Mouse (Mus musculus) monocyte, adult 5-6 weeks (primary cell): ENCODE measurements around the gene 6030458C11Rik. TPM values are rescaled to one million over a fixed set of nuclear protein-coding genes. Genes with fewer than 3 reads are reported as not detected.
"Not testable (repeated sequence)": the region's sequence is repeated elsewhere in the genome, so short reads cannot be mapped to it uniquely, and the experiment has no call there.

Experiments
- ATAC-seq: fragments of 153-309, 156-312 bp; replicated peaks from 2 replicates; pipeline ENCODE4 v1.8.0; 2017; ENCODE audit warnings: mild to moderate bottlenecking; ENCODE audit not compliant: low TSS enrichment, insufficient number of reproducible peaks, severe bottlenecking, poor library complexity, low FRiP score
- total RNA-seq: library from RNA; stranded (forward); fragments of 200-1000, 200-491, 200-594 nt; gene quantifications from 3 replicates; pipeline ENCODE4 v1.2.3, GENCODE M21; 2017

The 6030458C11Rik gene
- total RNA-seq, 1 experiment from 2014 or later: 9.5 TPM

GRCm38 (mm10) chr15:12823455-12824119 lies 862 bp downstream of the 6030458C11Rik start:
- no peak for ATAC-seq

DNA sequence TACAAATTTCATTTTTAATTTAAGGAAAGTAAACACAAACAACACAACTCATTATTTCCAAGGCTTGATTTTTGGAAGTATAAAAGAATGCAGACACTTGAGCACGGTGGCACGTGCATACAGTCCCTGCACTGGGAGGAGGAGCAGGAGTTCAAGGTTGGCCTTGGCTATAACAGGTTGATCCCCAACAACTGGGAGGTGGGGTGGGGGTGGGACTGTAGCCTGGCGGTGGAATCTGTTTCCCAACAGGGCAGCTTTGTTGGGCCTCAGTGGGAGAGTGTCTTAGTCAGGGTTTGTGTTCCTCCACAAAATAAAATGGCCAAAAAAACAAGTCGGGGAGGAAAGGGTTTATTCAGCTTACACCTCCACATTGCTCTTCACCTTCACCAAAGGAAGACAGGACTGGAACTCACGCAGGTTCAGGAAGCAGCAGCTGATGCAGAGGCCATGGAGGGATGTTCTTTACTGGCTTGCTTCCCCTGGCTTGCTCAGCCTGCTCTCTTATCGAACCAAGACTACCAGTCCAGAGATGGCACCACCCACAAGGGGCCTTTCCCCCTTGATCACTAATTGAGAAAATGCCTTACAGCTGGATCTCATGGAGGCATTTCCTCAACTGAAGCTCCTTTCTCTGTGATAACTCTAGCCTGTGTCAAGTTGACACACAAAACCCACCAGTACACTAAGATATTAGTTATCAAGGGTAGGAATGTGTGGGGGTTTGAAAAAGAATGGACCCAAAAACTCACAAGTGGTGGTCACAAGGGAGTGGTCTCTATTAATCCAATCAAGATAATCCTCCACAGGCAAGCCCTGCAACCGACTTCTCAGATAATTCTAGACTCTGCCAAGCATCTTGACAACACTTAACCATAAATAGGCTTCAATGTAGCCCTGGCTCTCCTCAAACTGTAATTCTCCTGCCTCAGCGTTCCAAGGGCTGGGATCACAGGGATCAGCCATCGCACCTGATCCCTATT lies 1.7 kb downstream of the 6030458C11Rik start:
- ATAC-seq: no peak

GRCm38 (mm10) chr15:12817592-12817991 lies 6.9 kb downstream of the 6030458C11Rik start:
- ATAC-seq: no peak

DNA sequence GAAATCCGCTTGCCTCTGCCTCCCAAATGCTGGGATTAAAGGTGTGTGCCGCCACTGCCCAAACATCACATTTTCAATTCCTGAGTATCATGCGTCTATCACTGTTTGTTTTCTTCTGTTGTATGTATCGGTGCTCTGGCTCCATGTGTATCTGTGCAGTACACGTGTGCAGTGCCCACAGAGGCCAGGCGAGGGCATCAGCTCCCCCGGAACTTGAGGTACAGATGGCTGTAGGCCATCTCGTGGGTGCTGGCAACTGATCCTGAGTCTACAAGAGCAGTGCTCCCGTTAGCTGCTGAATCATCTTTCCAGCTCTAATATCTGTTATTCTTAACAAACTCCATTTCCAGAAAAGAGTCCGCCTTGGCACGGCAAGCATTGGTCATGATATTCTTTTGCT lies 11.8 kb downstream of the 6030458C11Rik start:
- no peak for ATAC-seq

DNA sequence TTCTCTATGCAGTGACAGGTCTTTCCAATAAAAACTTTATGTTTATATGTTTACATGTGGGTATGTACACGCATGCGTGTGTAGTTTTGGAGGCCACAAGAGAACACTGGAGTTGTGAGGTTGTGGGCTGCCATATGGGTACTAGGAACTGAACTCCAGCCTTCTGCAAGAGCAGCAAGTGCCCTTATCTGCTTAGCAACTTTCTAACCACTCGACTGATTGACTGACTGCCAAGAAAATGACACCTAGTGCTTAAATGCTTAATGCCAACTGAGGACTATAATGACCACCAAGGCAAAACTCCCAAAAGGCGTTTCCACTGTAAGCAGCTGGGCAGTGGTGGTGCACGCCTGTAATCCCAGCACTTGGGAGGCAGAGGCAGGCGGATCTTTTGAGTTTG lies 15.1 kb downstream of the 6030458C11Rik start:
- no peak for ATAC-seq

DNA sequence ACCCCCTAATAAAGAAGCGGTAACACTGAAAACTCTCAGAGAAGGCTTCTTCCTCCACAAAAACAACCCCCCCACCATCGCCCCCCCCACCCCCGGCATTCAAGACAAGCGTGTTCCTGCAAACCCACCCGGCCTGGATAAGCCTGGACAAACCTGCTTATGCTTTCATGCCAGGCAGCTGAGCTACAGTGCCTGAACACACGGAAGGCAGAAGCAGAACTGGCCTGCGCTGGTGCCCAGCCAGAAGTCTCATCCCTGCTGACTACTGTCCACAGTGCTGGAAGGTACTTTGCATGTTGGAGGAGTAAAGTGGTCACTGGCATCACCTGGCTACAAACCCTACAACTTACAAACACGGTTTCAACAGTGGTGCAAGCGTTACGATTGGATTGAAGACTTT lies 17.4 kb downstream of the 6030458C11Rik start:
- no peak for ATAC-seq

GRCm38 (mm10) chr15:12805071-12805470 lies 19.4 kb downstream of the 6030458C11Rik start:
- no peak for ATAC-seq

DNA sequence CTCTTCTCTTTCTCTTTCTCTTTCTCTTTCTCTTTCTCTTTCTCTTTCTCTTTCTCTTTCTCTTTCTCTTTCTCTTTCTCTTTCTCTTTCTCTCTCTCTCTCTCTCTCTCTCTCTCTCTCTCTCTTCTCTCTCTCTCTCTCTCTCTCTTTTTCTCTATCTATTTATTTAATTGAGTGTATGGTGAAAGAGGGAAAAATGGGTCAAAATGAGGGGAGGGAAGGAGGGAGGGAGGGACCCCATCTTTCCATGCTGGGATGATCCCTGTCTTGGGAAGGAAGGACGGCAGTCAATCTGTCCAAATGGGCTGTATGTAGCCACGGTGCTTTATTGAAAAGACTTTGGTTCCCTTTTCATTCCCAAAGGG lies 23.3 kb downstream of the 6030458C11Rik start:
- ATAC-seq: not testable (repeated sequence)

- ATAC-seq: no peak
Measured at GRCm38 (mm10) chr15:12800405-12801141, 23.9 kb downstream of the 6030458C11Rik start.

DNA sequence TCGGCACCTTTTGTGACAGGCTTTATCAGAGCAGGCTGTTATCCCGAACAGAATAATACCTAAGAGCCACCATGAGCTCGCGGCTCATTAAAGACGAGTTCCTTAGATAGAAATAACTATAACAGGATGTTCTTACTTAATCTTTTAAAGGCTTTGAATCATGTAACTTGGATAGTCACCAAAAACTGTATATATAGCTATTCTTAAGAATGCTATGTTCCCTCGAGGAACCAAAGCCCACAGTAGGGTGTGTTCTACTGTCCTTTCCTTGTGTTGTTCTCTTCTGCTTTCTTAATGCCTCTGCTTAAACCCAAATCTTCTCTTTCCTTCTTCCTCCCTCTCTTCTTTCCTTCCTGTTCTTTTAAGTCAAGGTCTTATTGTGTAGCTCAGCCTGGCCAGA lies 26.4 kb downstream of the 6030458C11Rik start:
- ATAC-seq: no peak

DNA sequence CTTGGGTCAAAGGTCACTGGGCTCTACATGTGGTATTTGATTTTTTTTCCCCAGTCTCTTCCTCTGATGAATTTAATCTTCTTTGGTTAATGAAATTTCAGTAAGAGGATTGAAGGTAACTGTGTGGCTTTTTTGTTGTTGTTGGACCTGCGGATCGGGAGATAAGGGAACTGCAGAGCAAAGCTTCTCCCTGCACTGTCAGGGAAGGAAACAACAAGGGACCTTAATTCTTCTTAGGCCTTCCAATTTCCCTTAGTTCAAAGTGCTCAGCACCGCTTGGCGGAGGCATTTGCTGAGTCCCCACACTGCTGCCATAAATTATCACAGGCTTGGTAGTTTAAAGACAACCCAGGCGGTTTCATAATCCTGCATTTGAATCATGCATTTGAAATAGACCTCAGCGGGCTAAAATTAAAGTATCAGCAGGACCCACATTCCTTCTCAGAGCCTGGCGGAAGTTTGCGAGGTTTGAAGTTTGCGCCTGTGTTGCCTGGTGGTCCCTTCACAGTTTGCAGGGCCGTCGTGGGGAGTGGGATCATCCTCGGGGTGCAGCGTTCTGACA lies 28.5 kb downstream of the 6030458C11Rik start:
- no peak for ATAC-seq

- peak; percentile 84 for ATAC-seq
Measured at GRCm38 (mm10) chr15:12795457-12795894, 29.0 kb downstream of the 6030458C11Rik start.

- no peak for ATAC-seq
Measured at GRCm38 (mm10) chr15:12794311-12794710, 30.1 kb downstream of the 6030458C11Rik start.

- no peak for ATAC-seq
Measured at GRCm38 (mm10) chr15:12789406-12789867, 35.0 kb downstream of the 6030458C11Rik start.

DNA sequence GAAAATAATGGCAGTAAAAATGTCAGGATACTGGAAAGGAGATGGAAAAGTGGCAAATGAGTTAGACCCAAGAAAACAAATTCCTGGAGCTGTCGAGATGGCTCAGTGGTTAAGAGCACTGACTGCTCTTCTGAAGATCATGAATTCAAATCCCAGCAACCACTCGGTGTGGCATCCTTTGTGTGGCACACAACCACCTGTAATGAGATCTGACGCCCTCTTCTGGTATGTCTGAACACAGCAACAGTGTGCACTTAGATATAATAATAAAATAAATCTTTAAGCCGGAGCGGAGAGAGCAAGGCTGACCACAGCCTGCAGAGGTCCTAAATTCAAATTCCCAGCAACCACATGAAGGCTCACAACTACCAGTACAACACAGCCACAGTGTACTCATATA lies 35.9 kb downstream of the 6030458C11Rik start:
- ATAC-seq: no peak

GRCm38 (mm10) chr15:12781729-12782326 lies 42.6 kb downstream of the 6030458C11Rik start:
- no peak for ATAC-seq

DNA sequence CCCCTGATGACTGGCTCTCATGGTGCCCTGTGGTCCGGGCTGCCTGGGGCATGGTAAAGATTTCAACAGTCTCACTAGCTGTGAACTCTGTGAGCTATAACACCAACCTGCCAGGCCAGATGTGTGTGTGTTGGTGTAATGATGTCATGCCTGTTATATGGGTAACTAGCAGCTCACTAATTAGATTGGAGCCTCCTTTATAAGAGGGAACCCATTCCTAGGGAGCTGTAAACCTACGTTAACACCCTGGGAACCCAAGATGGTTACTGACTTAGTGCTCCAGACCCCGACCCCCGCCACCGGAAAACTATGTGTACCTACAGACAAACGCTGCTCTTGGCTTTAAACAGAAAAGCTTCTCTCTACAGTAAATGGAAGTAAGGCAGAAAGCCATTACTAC lies 43.2 kb downstream of the 6030458C11Rik start:
- ATAC-seq: no peak

- ATAC-seq: no peak
Measured at GRCm38 (mm10) chr15:12774149-12774753, 50.2 kb downstream of the 6030458C11Rik start.
